ENCODE assay signal across 14 mouse cellular contexts in the genomic region with DNA sequence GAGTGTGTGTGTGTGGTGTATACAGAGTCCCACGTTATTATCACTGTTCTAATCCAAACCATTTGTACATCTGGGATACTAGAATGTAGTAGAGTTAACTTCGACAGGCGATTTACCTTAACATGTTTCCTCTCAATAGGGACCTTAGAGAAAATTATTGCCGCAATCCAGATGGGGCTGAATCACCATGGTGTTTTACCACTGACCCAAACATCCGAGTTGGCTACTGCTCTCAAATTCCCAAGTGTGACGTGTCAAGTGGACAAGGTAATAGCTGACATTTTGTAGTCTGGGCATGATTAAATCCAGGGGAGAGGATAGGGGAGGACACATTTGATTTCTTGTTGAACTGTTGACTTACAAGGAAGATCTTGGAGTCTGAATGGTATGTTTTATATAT.
"Had no signal": no experiment of that assay in that cellular context is flagged by ENCODE, and none has a peak within 500 bp of the region (broad histone marks: within the 10 kb centered on the region; RNA-seq: fewer than 3 reads in every experiment).

No protein-coding gene starts in this region.

- H3K9me3 ChIP-seq: limb, embryonic 12.5 days; liver, embryonic 13.5 days; midbrain, embryonic 15.5 days; neural tube, embryonic 13.5 days had no signal

- H3K27me3 ChIP-seq: limb, embryonic 12.5 days; liver, embryonic 13.5 days; midbrain, embryonic 15.5 days; neural tube, embryonic 13.5 days had no signal

- DNase-seq: kidney, postnatal 10 days; kidney, postnatal 4 days; liver; liver, embryonic 13.5 days; liver, postnatal 0 days; lung, postnatal 4 days; right cerebral cortex, adult 18-20 months; right cerebral cortex, postnatal 25 days; thymus, postnatal 36 days had no signal

- H3K4me2 ChIP-seq: limb, embryonic 12.5 days; liver, embryonic 13.5 days; midbrain, embryonic 11.5 days; midbrain, embryonic 15.5 days; neural tube, embryonic 13.5 days had no signal

- ATAC-seq: liver, postnatal 0 days; midbrain, embryonic 15.5 days had no signal

- H3K36me3 ChIP-seq: limb, embryonic 12.5 days; liver, embryonic 13.5 days; midbrain, embryonic 15.5 days; neural tube, embryonic 13.5 days had no signal

- H3K27ac ChIP-seq: layer of hippocampus, adult 2 months; limb, embryonic 12.5 days; liver, embryonic 13.5 days; midbrain, embryonic 15.5 days; neural tube, embryonic 13.5 days had no signal

- H3K9ac ChIP-seq: limb, embryonic 12.5 days; liver, embryonic 13.5 days; liver, postnatal 0 days; midbrain, embryonic 15.5 days; neural tube, embryonic 13.5 days had no signal

- H3K4me3 ChIP-seq: layer of hippocampus, adult 2 months; limb, embryonic 12.5 days; liver, embryonic 13.5 days; midbrain, embryonic 15.5 days; neural tube, embryonic 13.5 days had no signal

- H3K4me1 ChIP-seq: limb, embryonic 12.5 days; liver, embryonic 13.5 days; midbrain, embryonic 15.5 days; neural tube, embryonic 13.5 days had no signal
